Mouse (Mus musculus) MEL (cell line): ENCODE measurements around the gene Cyp39a1. TPM values are rescaled to one million over a fixed set of nuclear protein-coding genes. Genes with fewer than 3 reads are reported as not detected.

Experiments used
- DNase-seq: peaks from one replicate; pipeline ENCODE4 v3.0.0; 2011; ENCODE audit warnings: low read depth, low spot score
- H3K27ac ChIP-seq: 2 replicates; pipeline ENCODE4 v1.5.1; 2012; ENCODE audit warnings: low read depth, mild to moderate bottlenecking, control low read depth, low read length, moderate library complexity; ENCODE audit not compliant: control insufficient read depth
- H3K27me3 ChIP-seq, 2 experiments: fragments of 150-350 bp in 1 of 2; sonication (generic) in 1 of 2; 2 replicates each; pipeline ENCODE4 v1.6.1; 2012; ENCODE audit warnings: low read length in 2 of 2, mild to moderate bottlenecking in 2 of 2, improper control_type of control experiment in 1 of 2, moderate library complexity in 1 of 2; ENCODE audit not compliant: insufficient read depth in 2 of 2, control insufficient read depth in 1 of 2
- H3K36me3 ChIP-seq, 2 experiments: 2 replicates each; pipeline ENCODE4 v1.6.1; 2012 to 2014; ENCODE audit warnings: low read length in 2 of 2, improper control_type of control experiment in 1 of 2, inconsistent platforms in 1 of 2, mild to moderate bottlenecking in 1 of 2; ENCODE audit not compliant: insufficient read depth in 2 of 2, control insufficient read depth in 1 of 2
- H3K4me1 ChIP-seq, 2 experiments: fragments of 150-350 bp in 1 of 2; sonication (generic) in 1 of 2; 2 replicates each; pipeline ENCODE4 v1.6.1; 2012; ENCODE audit warnings: low read length in 2 of 2, improper control_type of control experiment in 1 of 2, mild to moderate bottlenecking in 1 of 2; ENCODE audit not compliant: insufficient read depth in 2 of 2, control insufficient read depth in 1 of 2
- H3K4me3 ChIP-seq, 2 experiments: fragments of 150-350 bp in 1 of 2; sonication (generic) in 1 of 2; 2 replicates each; pipeline ENCODE4 v1.5.1; 2012; ENCODE audit warnings: low read depth in 2 of 2, low read length in 2 of 2, mild to moderate bottlenecking in 2 of 2, moderate library complexity in 2 of 2, control low read depth in 1 of 2, improper control_type of control experiment in 1 of 2; ENCODE audit not compliant: control insufficient read depth in 1 of 2, insufficient read depth in 1 of 2
- H3K79me2 ChIP-seq: 2 replicates; pipeline ENCODE4 v1.6.1; 2012; ENCODE audit warnings: mild to moderate bottlenecking, low read length, moderate library complexity; ENCODE audit not compliant: control insufficient read depth, poor library complexity, insufficient read depth
- H3K9ac ChIP-seq: 2 replicates; pipeline ENCODE4 v1.6.1; 2012; ENCODE audit warnings: low read depth, mild to moderate bottlenecking, control low read depth, low read length, moderate library complexity; ENCODE audit not compliant: control insufficient read depth, poor library complexity, severe bottlenecking
- H3K9me3 ChIP-seq: fragments of 150-350 bp; sonication (generic); replicated peaks from 2 replicates; pipeline ENCODE4 v1.6.1; 2012; ENCODE audit warnings: mild to moderate bottlenecking, low read length, improper control_type of control experiment, moderate library complexity; ENCODE audit not compliant: insufficient read depth
- BHLHE40 ChIP-seq: IDR thresholded peaks from 2 replicates; pipeline ENCODE4 v1.6.1; 2012; ENCODE audit warnings: low read depth, mild to moderate bottlenecking, inconsistent platforms, low read length, improper control_type of control experiment, borderline replicate concordance
- CTCF ChIP-seq, 3 experiments: IDR thresholded peaks in 2 of 3; conservative IDR thresholded peaks in 1 of 3; 2 replicates each; pipeline ENCODE4 v1.5.1; 2011 to 2012; ENCODE audit warnings: low read length in 3 of 3, low read depth in 2 of 3, mild to moderate bottlenecking in 2 of 3, improper control_type of control experiment in 1 of 3, inconsistent platforms in 1 of 3, mixed read lengths in 1 of 3, moderate library complexity in 1 of 3; ENCODE audit not compliant: control insufficient read depth in 1 of 3, insufficient read depth in 1 of 3, poor library complexity in 1 of 3, severe bottlenecking in 1 of 3
- ETS1 ChIP-seq: IDR thresholded peaks from 2 replicates; pipeline ENCODE4 v1.6.1; 2012; ENCODE audit warnings: low read depth, mild to moderate bottlenecking, inconsistent platforms, low read length, improper control_type of control experiment, moderate library complexity
- NRF1 ChIP-seq: IDR thresholded peaks from 2 replicates; pipeline ENCODE4 v1.6.1; 2014; ENCODE audit warnings: low read depth, mild to moderate bottlenecking, inconsistent platforms, low read length, improper control_type of control experiment, moderate library complexity; ENCODE audit not compliant: poor library complexity, insufficient read depth, severe bottlenecking
- POLR2AphosphoS2 ChIP-seq: IDR thresholded peaks from 2 replicates; pipeline ENCODE4 v1.6.1; 2011; ENCODE audit warnings: low read length, improper control_type of control experiment
- RAD21 ChIP-seq: IDR thresholded peaks from 2 replicates; pipeline ENCODE4 v1.6.1; 2011; ENCODE audit warnings: mild to moderate bottlenecking, low read depth, low read length, improper control_type of control experiment
- SMC3 ChIP-seq: IDR thresholded peaks from 2 replicates; pipeline ENCODE4 v1.6.1; 2011; ENCODE audit warnings: low read depth, low read length, improper control_type of control experiment
- UBTF ChIP-seq: IDR thresholded peaks from 2 replicates; pipeline ENCODE4 v1.6.1; 2012; ENCODE audit warnings: low read depth, mild to moderate bottlenecking, inconsistent platforms, low read length, improper control_type of control experiment, moderate library complexity, borderline replicate concordance; ENCODE audit not compliant: insufficient read depth
- ZC3H11A ChIP-seq: IDR thresholded peaks from 2 replicates; pipeline ENCODE4 v1.6.1; 2012; ENCODE audit warnings: low read depth, mild to moderate bottlenecking, inconsistent platforms, low read length, improper control_type of control experiment
- ZNF384 ChIP-seq: IDR thresholded peaks from 2 replicates; pipeline ENCODE4 v1.6.1; 2012; ENCODE audit warnings: low read depth, mild to moderate bottlenecking, inconsistent platforms, low read length, improper control_type of control experiment
- polyA plus RNA-seq, 2 experiments: library from polyadenylated mRNA; stranded (reverse) in 1 of 2; unstranded in 1 of 2; fragments of >175 nt in 1 of 2; fragments of >200 nt in 1 of 2; gene quantifications; 2 replicates each; pipeline versions ENCODE4 v1.2.1 to v1.2.4; 2012; ENCODE audit warnings: low replicate concordance in 2 of 2, low read depth in 1 of 2; ENCODE audit not compliant: insufficient read length in 2 of 2, insufficient read depth in 1 of 2, missing spikeins in 1 of 2
- total RNA-seq: library from RNA; depleted of rRNA; stranded (reverse); fragments of 300-350 nt; gene quantifications from 2 replicates; pipeline ENCODE4 v1.2.3, GENCODE M21; 2012

Cyp39a1 gene
- total and polyA plus RNA-seq, 3 experiments, result not detected

DNA sequence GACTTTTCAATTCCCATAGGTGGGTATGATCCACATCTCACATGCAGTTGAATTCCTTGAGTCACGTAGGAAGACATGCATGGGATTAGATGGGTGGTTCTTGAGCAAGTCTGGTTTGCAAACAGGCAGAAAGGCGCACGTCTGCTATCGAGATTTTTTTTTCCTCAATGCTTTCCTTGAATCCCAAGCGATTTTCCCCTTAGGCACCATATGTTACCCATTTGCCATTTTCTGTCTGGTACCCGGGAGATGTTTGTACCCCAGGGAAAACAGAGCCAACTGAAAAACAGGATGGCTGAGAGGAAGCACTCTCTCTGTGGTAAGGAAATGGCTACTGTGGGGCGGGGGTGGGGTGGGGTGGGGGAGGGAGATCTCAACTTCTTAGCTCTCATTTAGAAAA lies 49.4 kb downstream of the Cyp39a1 start:
- no peak overlapping the region for H3K4me3 ChIP-seq
- DNase-seq, result no peak
- H3K4me1 ChIP-seq, result no peaks in the 10 kb centered on the region
- no peak overlapping the region for H3K9ac ChIP-seq
- no peaks in the 10 kb centered on the region for H3K27me3 ChIP-seq
- H3K9me3 ChIP-seq, result no peaks in the 10 kb centered on the region
- no peak overlapping the region for H3K27ac ChIP-seq
- no peaks in the 10 kb centered on the region for H3K36me3 ChIP-seq
- TF ChIP-seq ZC3H11A, result no peak
- TF ChIP-seq NRF1, result no peak
- no peak for TF ChIP-seq BHLHE40
- no peaks in the 10 kb centered on the region for H3K79me2 ChIP-seq

DNA sequence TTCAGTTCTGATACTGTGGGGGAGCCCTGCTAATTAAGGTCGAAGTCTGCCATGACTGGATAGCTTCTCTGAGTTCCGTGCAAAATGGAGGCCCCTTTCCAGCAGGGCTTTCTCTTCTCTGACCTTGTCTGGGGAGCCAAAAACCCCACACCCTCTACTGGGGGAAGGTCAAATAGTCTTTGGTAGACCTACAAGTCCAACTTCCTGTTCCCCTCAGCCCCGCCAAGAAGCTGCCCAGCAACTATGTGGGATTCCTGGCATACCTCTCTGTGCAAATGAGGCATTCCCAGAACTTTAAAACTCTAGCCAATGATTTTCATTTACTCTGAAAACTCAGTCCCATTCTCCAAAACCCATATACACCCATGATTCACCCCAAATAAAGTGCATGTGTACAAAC lies 52.2 kb downstream of the Cyp39a1 start:
- Histone ChIP-seq H3K27me3 (no peaks in the 10 kb centered on the region), H3K36me3 (no peaks in the 10 kb centered on the region), H3K79me2 (no peaks in the 10 kb centered on the region), H3K9ac (no peak overlapping the region), H3K27ac (no peak overlapping the region), H3K9me3 (no peaks in the 10 kb centered on the region), H3K4me3 (no peak overlapping the region), H3K4me1 (no peaks in the 10 kb centered on the region)
- DNase-seq, result no peak
- no peak for TF ChIP-seq UBTF
- no peak for TF ChIP-seq ZNF384
- no peak for TF ChIP-seq ETS1
- no peak for TF ChIP-seq POLR2AphosphoS2

DNA sequence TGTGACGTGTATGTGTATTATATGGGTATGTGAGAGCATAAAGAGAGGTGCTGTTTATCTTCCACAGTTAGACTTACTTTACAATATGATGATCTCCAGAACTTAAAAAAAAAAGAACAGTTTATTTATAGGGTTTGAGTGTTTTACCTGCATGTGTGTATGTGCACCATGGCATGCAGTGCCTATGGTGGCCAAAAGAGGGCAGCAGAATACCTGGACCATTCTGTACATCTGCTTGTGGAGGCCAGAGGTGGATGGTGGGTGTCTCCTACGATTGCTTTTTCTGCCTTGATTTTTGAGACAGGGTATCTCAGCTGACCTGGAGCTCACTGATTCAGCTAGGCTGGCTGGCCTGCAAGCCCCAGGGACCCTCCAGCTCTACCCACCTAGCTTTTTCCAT lies 57.3 kb downstream of the Cyp39a1 start:
- H3K4me1 ChIP-seq, result no peaks in the 10 kb centered on the region
- H3K79me2 ChIP-seq, result no peaks in the 10 kb centered on the region
- H3K9ac ChIP-seq, result no peak overlapping the region
- H3K27me3 ChIP-seq, result no peaks in the 10 kb centered on the region
- DNase-seq, result peak; percentile 6
- no peaks in the 10 kb centered on the region for H3K36me3 ChIP-seq
- no peak overlapping the region for H3K4me3 ChIP-seq
- no peak overlapping the region for H3K27ac ChIP-seq
- no peaks in the 10 kb centered on the region for H3K9me3 ChIP-seq
- TF ChIP-seq RAD21, result peak; percentile 5
- peak; percentile 20 to 47 (median 33); a peak in 4 of 6 replicates for TF ChIP-seq CTCF (IDR thresholded peaks at IDR 0.05 in 2 of 3, conservative IDR thresholded peaks at IDR 0.05 in 1 of 3; ENCODE audit: control insufficient read depth in 1 of 3, insufficient read depth in 1 of 3, low read depth in 2 of 3, low read length in 3 of 3, poor library complexity in 1 of 3, severe bottlenecking in 1 of 3)
- 0 out of 2 replicates have a peak, but pooled peaks have one; percentile 17 for TF ChIP-seq SMC3
- TF ChIP-seq ZC3H11A, result no peak
